Mouse (Mus musculus) embryonic facial prominence, embryonic 15.5 days (tissue): ENCODE results near the gene Gfpt1. TPM values are rescaled to one million over a fixed set of nuclear protein-coding genes. Genes with fewer than 3 reads are reported as not detected.
"Not testable (repeated sequence)": the region's sequence is repeated elsewhere in the genome, so short reads cannot be mapped to it uniquely, and the experiment has no call there.

Experiments
- ATAC-seq: fragments of 200-750 bp; cut with Nextera tagmentation; 2 replicates; pipeline ENCODE4 v1.8.0; 2017; ENCODE audit warnings: low read depth, moderate TSS enrichment; ENCODE audit not compliant: insufficient number of reproducible peaks, low FRiP score, low TSS enrichment
- H3K27ac ChIP-seq: fragments of 300-500 bp; sonication (generic); replicated peaks from 2 replicates; pipeline ENCODE4 v1.5.1; 2015; ENCODE audit warnings: mild to moderate bottlenecking, inconsistent platforms
- H3K27me3 ChIP-seq: fragments of 300-500 bp; sonication (generic); 2 replicates; pipeline ENCODE4 v1.6.1; 2015; ENCODE audit warnings: inconsistent platforms
- H3K36me3 ChIP-seq: fragments of 300-500 bp; sonication (generic); 2 replicates; pipeline ENCODE4 v1.6.1; 2015; ENCODE audit warnings: mild to moderate bottlenecking, inconsistent platforms
- H3K4me1 ChIP-seq: fragments of 300-500 bp; sonication (generic); 2 replicates; pipeline ENCODE4 v1.6.1; 2015; ENCODE audit warnings: inconsistent platforms
- H3K4me2 ChIP-seq: fragments of 300-500 bp; sonication (generic); replicated peaks from 2 replicates; pipeline ENCODE4 v1.6.1; 2015; ENCODE audit warnings: mild to moderate bottlenecking, inconsistent platforms
- H3K4me3 ChIP-seq: fragments of 300-500 bp; sonication (generic); replicated peaks from 2 replicates; pipeline ENCODE4 v1.5.1; 2015; ENCODE audit warnings: mild to moderate bottlenecking, inconsistent platforms
- H3K9ac ChIP-seq: fragments of 300-500 bp; sonication (generic); 2 replicates; pipeline ENCODE4 v1.6.1; 2015; ENCODE audit warnings: inconsistent platforms
- H3K9me3 ChIP-seq: fragments of 300-500 bp; sonication (generic); replicated peaks from 2 replicates; pipeline ENCODE4 v1.6.1; 2016; ENCODE audit warnings: inconsistent platforms
- WGBS: fragments of 180-500 bp; shearing (Covaris S2); methylation state at CpG from one replicate; pipeline ENCODE4 v1.1.7; 2015; 5-methylcytosine and 5-hydroxymethylcytosine counted together
- polyA plus RNA-seq: library from polyadenylated mRNA; unstranded; fragments of >200 nt; fragmentation: Nextera tagmentation; extraction: Ambion mirVana; gene quantifications from 2 replicates; pipeline ENCODE4 v1.2.1, GENCODE M21; 2015

Gene Gfpt1
- polyA plus RNA-seq, 1 experiment from 2014 or later, result 20.4 TPM

GRCm38 (mm10) chr6:87072759-87073158 lies 30.1 kb downstream of the Gfpt1 start:
- no peak overlapping the region for H3K4me3 ChIP-seq
- ATAC-seq, result no peak
- H3K36me3 ChIP-seq, result peaks cover 76% of the 10 kb centered on the region
- H3K4me1 ChIP-seq, result no peaks in the 10 kb centered on the region
- WGBS, result 83% methylated on average over 4 of the region's 4 CpGs
- no peak overlapping the region for H3K27ac ChIP-seq
- H3K27me3 ChIP-seq, result no peaks in the 10 kb centered on the region
- H3K4me2 ChIP-seq, result no peak overlapping the region
- H3K9me3 ChIP-seq, result no peaks in the 10 kb centered on the region
- no peak overlapping the region for H3K9ac ChIP-seq

- H3K27me3 ChIP-seq, result no peaks in the 10 kb centered on the region
- peaks cover 10% of the 10 kb centered on the region; the same call in 1 of the 2 replicates for H3K4me1 ChIP-seq
- H3K9me3 ChIP-seq, result no peaks in the 10 kb centered on the region
- 78% methylated on average over 3 of the region's 3 CpGs for WGBS
- H3K4me2 ChIP-seq, result no peak overlapping the region
- no peak overlapping the region for H3K9ac ChIP-seq
- peaks cover 61% of the 10 kb centered on the region for H3K36me3 ChIP-seq
- no peak overlapping the region; the same call in 1 of the 2 replicates for H3K27ac ChIP-seq
- peak; percentile 66; the same call in 1 of the 2 replicates for ATAC-seq
- H3K4me3 ChIP-seq, result no peak overlapping the region
Measured at GRCm38 (mm10) chr6:87075092-87075685, 32.5 kb downstream of the Gfpt1 start.

- peak; percentile 79; the same call in 1 of the 2 replicates for ATAC-seq
- H3K9ac ChIP-seq, result no peak overlapping the region
- no peak overlapping the region for H3K4me2 ChIP-seq
- no peak overlapping the region for H3K27ac ChIP-seq
- H3K36me3 ChIP-seq, result peaks cover 63% of the 10 kb centered on the region
- H3K9me3 ChIP-seq, result no peaks in the 10 kb centered on the region
- no peak overlapping the region for H3K4me3 ChIP-seq
- peaks cover 11% of the 10 kb centered on the region; the same call in 1 of the 2 replicates for H3K4me1 ChIP-seq
- no peaks in the 10 kb centered on the region for H3K27me3 ChIP-seq
- 31% methylated on average over 4 of the region's 4 CpGs for WGBS
Measured at GRCm38 (mm10) chr6:87079457-87079856, 36.8 kb downstream of the Gfpt1 start.

GRCm38 (mm10) chr6:87085026-87085425 lies 42.4 kb downstream of the Gfpt1 start:
- Histone ChIP-seq H3K4me3 (no peak overlapping the region), H3K9ac (no peak overlapping the region), H3K4me1 (peaks cover 3% of the 10 kb centered on the region; the same call in 1 of the 2 replicates), H3K27me3 (no peaks in the 10 kb centered on the region), H3K9me3 (no peaks in the 10 kb centered on the region), H3K4me2 (no peak overlapping the region), H3K36me3 (peaks cover 88% of the 10 kb centered on the region), H3K27ac (no peak overlapping the region)
- ATAC-seq, result no peak
- WGBS, result 54% methylated on average over 6 of the region's 6 CpGs

- 92% methylated on average over 5 of the region's 5 CpGs for WGBS
- Histone ChIP-seq H3K9ac (no peak overlapping the region), H3K4me1 (no peaks in the 10 kb centered on the region), H3K27ac (no peak overlapping the region), H3K36me3 (peaks cover 73% of the 10 kb centered on the region), H3K4me3 (no peak overlapping the region), H3K9me3 (no peaks in the 10 kb centered on the region), H3K4me2 (no peak overlapping the region), H3K27me3 (no peaks in the 10 kb centered on the region)
- no peak for ATAC-seq
Measured at GRCm38 (mm10) chr6:87088356-87088755, 45.7 kb downstream of the Gfpt1 start.

GRCm38 (mm10) chr6:87090877-87091276 lies 48.2 kb downstream of the Gfpt1 start:
- H3K9me3 ChIP-seq, result no peaks in the 10 kb centered on the region
- H3K4me3 ChIP-seq, result no peak overlapping the region
- H3K4me2 ChIP-seq, result no peak overlapping the region
- no peak overlapping the region for H3K9ac ChIP-seq
- no peaks in the 10 kb centered on the region for H3K27me3 ChIP-seq
- no peaks in the 10 kb centered on the region for H3K4me1 ChIP-seq
- 80% methylated on average over 3 of the region's 3 CpGs for WGBS
- no peak overlapping the region for H3K27ac ChIP-seq
- no peak for ATAC-seq
- H3K36me3 ChIP-seq, result peaks cover 49% of the 10 kb centered on the region

GRCm38 (mm10) chr6:87092476-87092875 lies 49.8 kb downstream of the Gfpt1 start:
- Histone ChIP-seq H3K4me3 (no peak overlapping the region), H3K9me3 (no peaks in the 10 kb centered on the region), H3K4me1 (peaks cover 3% of the 10 kb centered on the region), H3K27ac (no peak overlapping the region), H3K9ac (no peak overlapping the region), H3K36me3 (peaks cover 36% of the 10 kb centered on the region), H3K27me3 (no peaks in the 10 kb centered on the region), H3K4me2 (no peak overlapping the region)
- no peak for ATAC-seq
- 90% methylated on average over 5 of the region's 5 CpGs for WGBS

GRCm38 (mm10) chr6:87093631-87094030 lies 51.0 kb downstream of the Gfpt1 start:
- H3K9me3 ChIP-seq, H3K9ac ChIP-seq, H3K4me3 ChIP-seq, H3K27me3 ChIP-seq, H3K27ac ChIP-seq, ATAC-seq, H3K4me2 ChIP-seq: not testable (repeated sequence)
- 87% methylated on average over 8 of the region's 8 CpGs for WGBS
- peaks cover 10% of the 10 kb centered on the region for H3K4me1 ChIP-seq
- H3K36me3 ChIP-seq, result peaks cover 27% of the 10 kb centered on the region

- Histone ChIP-seq H3K9me3 (no peaks in the 10 kb centered on the region), H3K27me3 (no peaks in the 10 kb centered on the region), H3K9ac (no peak overlapping the region), H3K4me1 (peaks cover 56% of the 10 kb centered on the region), H3K4me3 (no peak overlapping the region), H3K27ac (peak overlapping the region; percentile 86), H3K36me3 (no peaks in the 10 kb centered on the region), H3K4me2 (no peak overlapping the region)
- no peak for ATAC-seq
- 16% methylated on average over 3 of the region's 3 CpGs for WGBS
Measured at GRCm38 (mm10) chr6:87099261-87099660, 56.6 kb downstream of the Gfpt1 start.

GRCm38 (mm10) chr6:87099671-87100296 lies 57.1 kb downstream of the Gfpt1 start:
- Histone ChIP-seq H3K4me3 (no peak overlapping the region), H3K9ac (0 out of 2 replicates have a peak overlapping the region, but pooled peaks have one; percentile 9), H3K27me3 (no peaks in the 10 kb centered on the region), H3K27ac (peak overlapping the region; percentile 86), H3K36me3 (no peaks in the 10 kb centered on the region), H3K4me2 (no peak overlapping the region), H3K4me1 (peaks cover 56% of the 10 kb centered on the region), H3K9me3 (no peaks in the 10 kb centered on the region)
- peak; percentile 36 for ATAC-seq
- WGBS, result 29% methylated on average over 7 of the region's 7 CpGs

GRCm38 (mm10) chr6:87100297-87101020 lies 57.8 kb downstream of the Gfpt1 start:
- no peak overlapping the region for H3K4me2 ChIP-seq
- ATAC-seq, result no peak
- no peak overlapping the region for H3K4me3 ChIP-seq
- H3K27me3 ChIP-seq, result no peaks in the 10 kb centered on the region
- no peaks in the 10 kb centered on the region for H3K36me3 ChIP-seq
- peaks cover 56% of the 10 kb centered on the region for H3K4me1 ChIP-seq
- WGBS, result 84% methylated on average over 9 of the region's 9 CpGs
- H3K27ac ChIP-seq, result peak overlapping the region; percentile 86
- H3K9me3 ChIP-seq, result no peaks in the 10 kb centered on the region
- 0 out of 2 replicates have a peak overlapping the region, but pooled peaks have one; percentile 9 for H3K9ac ChIP-seq
